Mouse (Mus musculus): ENCODE measurements around the gene Gtpbp1. TPM values are rescaled to one million over a fixed set of nuclear protein-coding genes. Genes with fewer than 3 reads are reported as not detected.

Gene Gtpbp1
- polyA plus RNA-seq (2015; fragmentation: Nextera tagmentation; extraction: Ambion mirVana), result 26.2 and 28.5 TPM in 2 replicates

DNA sequence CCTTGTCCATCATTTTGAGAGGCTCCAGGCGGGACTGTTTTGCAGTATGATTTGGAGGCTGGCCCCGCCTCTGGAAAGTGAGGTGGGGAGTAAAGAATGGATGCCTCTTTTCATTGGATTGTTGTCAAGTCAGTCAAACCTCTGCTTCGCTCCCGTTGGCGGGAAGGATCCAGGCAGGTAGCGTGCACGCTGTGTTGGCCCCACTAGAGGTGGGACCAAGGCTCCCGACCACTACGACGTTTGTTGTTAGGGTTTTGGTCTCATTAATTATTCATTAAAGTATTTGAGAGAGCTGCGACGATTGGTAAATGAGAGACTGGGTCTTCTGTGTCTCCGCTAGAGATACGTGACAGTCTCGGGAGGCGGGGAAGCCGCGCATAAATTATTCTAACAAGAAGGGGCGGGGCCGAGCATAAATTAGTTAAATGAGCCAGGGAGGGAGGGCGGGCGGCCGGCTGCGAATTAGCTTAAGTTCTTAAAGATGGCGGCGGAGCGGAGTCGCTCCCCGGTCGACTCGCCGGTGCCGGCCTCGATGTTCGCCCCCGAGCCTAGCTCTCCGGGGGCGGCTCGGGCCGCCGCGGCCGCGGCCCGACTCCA, at the start of gene Gtpbp1:
Gtpbp1 (plus strand) TSS at position 420 of the 597 bp plus-strand sequence.
- H3K4me3 ChIP-seq (ENCODE audit: low read depth, low read length), result peak within 1 kb of the TSS; percentile 86
- WGBS (ENCODE audit: insufficient replicate concordance), result under 1% methylated on average over 45 of the region's 45 CpGs
- peak within 1 kb of the TSS; percentile 97 for H3K9ac ChIP-seq (ENCODE audit: low read depth, low read length)
- no peaks in the 10 kb centered on the region for H3K36me3 ChIP-seq (ENCODE audit: control insufficient read depth, insufficient read depth)
- peak within 1 kb of the TSS; percentile 93 for H3K27ac ChIP-seq (ENCODE audit: low read length)
- ATAC-seq (ENCODE audit: low read depth), result peak; percentile 84
- H3K4me1 ChIP-seq (ENCODE audit: control insufficient read depth, low read depth, low read length), result peaks cover 65% of the 10 kb centered on the region
- H3K9me3 ChIP-seq (replicated peaks; ENCODE audit: control insufficient read depth, low read length), result no peaks in the 10 kb centered on the region
- no peaks in the 10 kb centered on the region for H3K27me3 ChIP-seq (ENCODE audit: control insufficient read depth, insufficient read depth, low read depth, low read length)
- peak within 1 kb of the TSS; percentile 95 for H3K4me2 ChIP-seq (ENCODE audit: low read depth, low read length)

DNA sequence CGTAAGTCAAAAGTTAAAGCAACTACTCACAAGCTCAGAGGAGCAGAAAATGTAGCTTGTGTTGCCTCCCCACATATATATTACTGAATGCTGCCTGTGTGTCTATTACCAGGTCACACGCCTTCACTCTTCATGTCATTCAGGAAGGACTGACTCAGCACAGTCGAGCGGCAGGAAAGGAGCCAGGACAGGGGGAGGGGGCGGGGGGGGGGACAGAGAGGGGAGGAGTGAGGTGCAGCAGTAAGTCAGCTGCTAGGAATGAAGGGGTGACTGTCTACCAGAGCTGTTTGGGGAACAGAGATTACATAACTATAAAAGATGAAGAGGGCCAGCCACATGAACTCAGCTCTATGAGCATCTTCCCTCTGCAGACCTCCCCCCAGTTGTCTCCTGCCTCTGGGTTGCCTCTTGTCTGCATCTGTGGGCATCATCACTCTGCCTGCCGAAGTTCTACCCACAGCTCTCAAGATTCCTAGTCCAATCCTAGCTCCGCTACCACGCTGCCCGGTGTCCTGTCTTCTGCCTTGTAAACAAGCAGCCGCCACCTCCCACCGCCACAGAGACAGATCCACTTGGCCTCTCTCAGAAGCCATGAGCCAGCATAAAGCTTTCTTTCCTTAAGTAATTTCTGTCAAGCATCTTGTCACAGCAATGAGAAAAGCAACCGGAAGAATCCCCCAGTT, 49.4 kb upstream of the Gtpbp1 start:
- WGBS (ENCODE audit: insufficient replicate concordance), result 47% methylated on average over 11 of the region's 12 CpGs
- ATAC-seq (ENCODE audit: low read depth), result no peak

DNA sequence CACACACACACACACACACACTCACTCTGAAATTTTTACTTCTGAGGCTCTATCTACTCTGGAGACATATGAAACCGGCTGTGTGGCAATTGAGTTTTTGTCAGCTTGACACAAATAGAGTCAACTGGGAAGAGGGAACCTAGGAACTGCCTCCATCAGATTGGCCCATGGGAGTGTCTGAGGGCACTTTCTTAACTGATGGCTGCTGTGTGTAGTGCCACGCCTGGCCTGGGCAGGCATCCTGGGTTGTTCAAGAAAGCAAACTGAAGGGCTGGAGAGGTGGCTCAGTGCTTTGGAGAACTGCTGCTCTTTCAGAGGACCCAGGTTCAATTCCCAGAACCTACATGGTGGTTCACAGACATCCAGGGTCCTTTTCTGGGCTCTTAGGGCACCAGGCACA, 45.2 kb upstream of the Gtpbp1 start:
- 33% methylated on average over 2 of the region's 2 CpGs for WGBS (ENCODE audit: insufficient replicate concordance)
- no peak for ATAC-seq (ENCODE audit: low read depth)

More for the DNA sequence above, 49.4 kb upstream of the Gtpbp1 start:
- Histone ChIP-seq H3K4me3 (ENCODE audit: low read depth, low read length) (no peak overlapping the region), H3K9me3 (replicated peaks; ENCODE audit: control insufficient read depth, low read length) (no peaks in the 10 kb centered on the region), H3K27me3 (ENCODE audit: control insufficient read depth, insufficient read depth, low read depth, low read length) (no peaks in the 10 kb centered on the region), H3K27ac (ENCODE audit: low read length) (no peak overlapping the region), H3K36me3 (ENCODE audit: control insufficient read depth, insufficient read depth) (no peaks in the 10 kb centered on the region), H3K9ac (ENCODE audit: low read depth, low read length) (no peak overlapping the region), H3K4me2 (ENCODE audit: low read depth, low read length) (no peak overlapping the region), H3K4me1 (ENCODE audit: control insufficient read depth, low read depth, low read length) (no peaks in the 10 kb centered on the region)

GRCm38 (mm10) chr15:79648130-79648529, 42.5 kb upstream of the Gtpbp1 start:
- 74% methylated on average over 12 of the region's 12 CpGs for WGBS (ENCODE audit: insufficient replicate concordance)

More for the DNA sequence above, 45.2 kb upstream of the Gtpbp1 start:
- H3K36me3 ChIP-seq (ENCODE audit: control insufficient read depth, insufficient read depth), result no peaks in the 10 kb centered on the region
- no peak overlapping the region for H3K9ac ChIP-seq (ENCODE audit: low read depth, low read length)
- no peaks in the 10 kb centered on the region for H3K4me1 ChIP-seq (ENCODE audit: control insufficient read depth, low read depth, low read length)
- no peak overlapping the region for H3K4me2 ChIP-seq (ENCODE audit: low read depth, low read length)
- H3K27me3 ChIP-seq (ENCODE audit: control insufficient read depth, insufficient read depth, low read depth, low read length), result no peaks in the 10 kb centered on the region
- no peak overlapping the region for H3K4me3 ChIP-seq (ENCODE audit: low read depth, low read length)
- H3K27ac ChIP-seq (ENCODE audit: low read length), result no peak overlapping the region
- H3K9me3 ChIP-seq (replicated peaks; ENCODE audit: control insufficient read depth, low read length), result no peaks in the 10 kb centered on the region

DNA sequence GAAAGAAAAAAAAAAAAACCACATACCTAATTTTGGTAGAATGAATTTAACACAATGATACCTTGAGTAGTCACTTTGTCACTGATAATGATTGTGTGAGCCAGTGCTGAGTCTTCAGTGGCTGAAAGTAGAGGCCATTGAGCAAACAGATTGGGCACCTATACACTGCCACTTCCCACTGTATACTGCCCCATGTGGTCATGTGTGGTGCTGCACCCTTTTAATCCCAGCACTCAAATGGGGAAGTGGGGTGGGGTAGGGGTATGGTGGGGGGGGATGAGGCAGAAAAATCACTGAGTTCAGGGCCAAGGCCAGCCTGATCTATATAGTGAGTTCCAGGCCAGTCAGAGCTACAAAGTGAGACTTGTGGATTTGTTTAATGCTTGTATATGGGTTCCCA, 40.1 kb upstream of the Gtpbp1 start:
- no peak overlapping the region for H3K27ac ChIP-seq (ENCODE audit: low read length)
- no peaks in the 10 kb centered on the region for H3K36me3 ChIP-seq (ENCODE audit: control insufficient read depth, insufficient read depth)
- H3K9ac ChIP-seq (ENCODE audit: low read depth, low read length), result no peak overlapping the region
- H3K27me3 ChIP-seq (ENCODE audit: control insufficient read depth, insufficient read depth, low read depth, low read length), result no peaks in the 10 kb centered on the region
- H3K4me1 ChIP-seq (ENCODE audit: control insufficient read depth, low read depth, low read length), result no peaks in the 10 kb centered on the region
- H3K4me2 ChIP-seq (ENCODE audit: low read depth, low read length), result no peak overlapping the region
- H3K4me3 ChIP-seq (ENCODE audit: low read depth, low read length), result no peak overlapping the region
- no peak for ATAC-seq (ENCODE audit: low read depth)
- no peaks in the 10 kb centered on the region for H3K9me3 ChIP-seq (replicated peaks; ENCODE audit: control insufficient read depth, low read length)

More at GRCm38 (mm10) chr15:79648130-79648529, 42.5 kb upstream of the Gtpbp1 start:
- Histone ChIP-seq H3K27me3 (ENCODE audit: control insufficient read depth, insufficient read depth, low read depth, low read length) (no peaks in the 10 kb centered on the region), H3K36me3 (ENCODE audit: control insufficient read depth, insufficient read depth) (no peaks in the 10 kb centered on the region), H3K4me1 (ENCODE audit: control insufficient read depth, low read depth, low read length) (no peaks in the 10 kb centered on the region), H3K4me2 (ENCODE audit: low read depth, low read length) (no peak overlapping the region), H3K9me3 (replicated peaks; ENCODE audit: control insufficient read depth, low read length) (no peaks in the 10 kb centered on the region), H3K27ac (ENCODE audit: low read length) (no peak overlapping the region), H3K9ac (ENCODE audit: low read depth, low read length) (no peak overlapping the region), H3K4me3 (ENCODE audit: low read depth, low read length) (no peak overlapping the region)
- no peak for ATAC-seq (ENCODE audit: low read depth)

DNA sequence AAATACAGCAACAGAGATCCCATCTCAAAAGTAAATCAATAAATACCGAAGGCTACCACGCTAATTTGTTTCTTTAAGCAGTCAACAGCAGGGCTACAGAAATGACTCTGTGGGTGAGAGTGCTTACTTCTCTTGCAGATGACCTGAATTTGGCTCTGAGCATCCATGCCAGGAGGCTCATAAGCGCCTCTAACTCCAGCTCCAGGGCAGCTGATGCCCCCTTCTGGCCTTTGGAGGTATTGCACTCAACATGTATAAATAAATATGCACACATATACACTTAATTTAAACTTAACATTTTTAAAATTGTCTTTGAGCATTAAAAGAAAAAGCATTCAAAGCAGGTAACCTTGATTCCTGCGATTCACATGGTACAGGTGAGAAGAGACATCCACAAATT, 39.2 kb upstream of the Gtpbp1 start:
- no peaks in the 10 kb centered on the region for H3K9me3 ChIP-seq (replicated peaks; ENCODE audit: control insufficient read depth, low read length)
- H3K27me3 ChIP-seq (ENCODE audit: control insufficient read depth, insufficient read depth, low read depth, low read length), result no peaks in the 10 kb centered on the region
- H3K4me2 ChIP-seq (ENCODE audit: low read depth, low read length), result no peak overlapping the region
- 63% methylated on average over 4 of the region's 4 CpGs for WGBS (ENCODE audit: insufficient replicate concordance)
- H3K4me1 ChIP-seq (ENCODE audit: control insufficient read depth, low read depth, low read length), result no peaks in the 10 kb centered on the region
- H3K4me3 ChIP-seq (ENCODE audit: low read depth, low read length), result no peak overlapping the region
- H3K36me3 ChIP-seq (ENCODE audit: control insufficient read depth, insufficient read depth), result no peaks in the 10 kb centered on the region
- ATAC-seq (ENCODE audit: low read depth), result no peak
- no peak overlapping the region for H3K9ac ChIP-seq (ENCODE audit: low read depth, low read length)
- no peak overlapping the region for H3K27ac ChIP-seq (ENCODE audit: low read length)

GRCm38 (mm10) chr15:79656451-79656850, 34.2 kb upstream of the Gtpbp1 start:
- Histone ChIP-seq H3K27me3 (ENCODE audit: control insufficient read depth, insufficient read depth, low read depth, low read length) (no peaks in the 10 kb centered on the region), H3K4me3 (ENCODE audit: low read depth, low read length) (no peak overlapping the region), H3K27ac (ENCODE audit: low read length) (no peak overlapping the region), H3K36me3 (ENCODE audit: control insufficient read depth, insufficient read depth) (no peaks in the 10 kb centered on the region), H3K9ac (ENCODE audit: low read depth, low read length) (no peak overlapping the region), H3K9me3 (replicated peaks; ENCODE audit: control insufficient read depth, low read length) (no peaks in the 10 kb centered on the region), H3K4me1 (ENCODE audit: control insufficient read depth, low read depth, low read length) (peaks cover 12% of the 10 kb centered on the region), H3K4me2 (ENCODE audit: low read depth, low read length) (no peak overlapping the region)
- WGBS (ENCODE audit: insufficient replicate concordance), result 91% methylated on average over 14 of the region's 14 CpGs
- ATAC-seq (ENCODE audit: low read depth), result no peak

- Histone ChIP-seq H3K4me1 (ENCODE audit: control insufficient read depth, low read depth, low read length) (peaks cover 12% of the 10 kb centered on the region), H3K4me2 (ENCODE audit: low read depth, low read length) (peak overlapping the region; percentile 86), H3K4me3 (ENCODE audit: low read depth, low read length) (peak overlapping the region; percentile 71), H3K9me3 (replicated peaks; ENCODE audit: control insufficient read depth, low read length) (no peaks in the 10 kb centered on the region), H3K9ac (ENCODE audit: low read depth, low read length) (peak overlapping the region; percentile 83), H3K36me3 (ENCODE audit: control insufficient read depth, insufficient read depth) (no peaks in the 10 kb centered on the region), H3K27me3 (ENCODE audit: control insufficient read depth, insufficient read depth, low read depth, low read length) (no peaks in the 10 kb centered on the region), H3K27ac (ENCODE audit: low read length) (peak overlapping the region; percentile 67)
- peak; percentile 58 for ATAC-seq (ENCODE audit: low read depth)
- 3% methylated on average over 16 of the region's 16 CpGs for WGBS (ENCODE audit: insufficient replicate concordance)
Observed at GRCm38 (mm10) chr15:79657837-79658530, 32.7 kb upstream of the Gtpbp1 start.
